Mouse (Mus musculus) embryonic facial prominence, embryonic 13.5 days (tissue): Measurements from ENCODE around the gene AC134908.4. TPM values are rescaled to one million over a fixed set of nuclear protein-coding genes. Genes with fewer than 3 reads are reported as not detected.
A peak's percentile ranks its signal among the peaks of the same experiment; 100 is the strongest.
"Not testable (repeated sequence)": the region's sequence is repeated elsewhere in the genome, so short reads cannot be mapped to it uniquely, and the experiment has no call there.

Source experiments
- ATAC-seq: fragments of 200-750 bp; cut with Nextera tagmentation; 2 replicates; pipeline ENCODE4 v1.8.0; 2017; ENCODE audit warnings: low read depth; ENCODE audit not compliant: insufficient number of reproducible peaks, insufficient read depth, low FRiP score, low TSS enrichment
- H3K27ac ChIP-seq: fragments of 300-500 bp; sonication (generic); 2 replicates; pipeline ENCODE4 v1.5.1; 2015; ENCODE audit warnings: moderate library complexity, mild to moderate bottlenecking, inconsistent platforms
- H3K27me3 ChIP-seq: fragments of 300-500 bp; sonication (generic); 2 replicates; pipeline ENCODE4 v1.6.1; 2015; ENCODE audit warnings: mild to moderate bottlenecking, inconsistent platforms
- H3K36me3 ChIP-seq: fragments of 300-500 bp; sonication (generic); 2 replicates; pipeline ENCODE4 v1.6.1; 2015; ENCODE audit warnings: mild to moderate bottlenecking, inconsistent platforms
- H3K4me1 ChIP-seq: fragments of 300-500 bp; sonication (generic); 2 replicates; pipeline ENCODE4 v1.6.1; 2015; ENCODE audit warnings: inconsistent platforms
- H3K4me2 ChIP-seq: fragments of 300-500 bp; sonication (generic); 2 replicates; pipeline ENCODE4 v1.6.1; 2015; ENCODE audit warnings: moderate library complexity, mild to moderate bottlenecking, inconsistent platforms
- H3K4me3 ChIP-seq: fragments of 300-500 bp; sonication (generic); 2 replicates; pipeline ENCODE4 v1.5.1; 2015; ENCODE audit warnings: mild to moderate bottlenecking, inconsistent platforms
- H3K9ac ChIP-seq: fragments of 300-500 bp; sonication (generic); 2 replicates; pipeline ENCODE4 v1.6.1; 2015; ENCODE audit warnings: mild to moderate bottlenecking, inconsistent platforms
- H3K9me3 ChIP-seq: fragments of 300-500 bp; sonication (generic); 2 replicates; pipeline ENCODE4 v1.6.1; 2016; ENCODE audit warnings: inconsistent platforms
- WGBS: fragments of 180-500 bp; shearing (Covaris S2); methylation state at CpG from one replicate; pipeline ENCODE4 v1.1.7; 2015; ENCODE audit warnings: mixed read lengths; 5-methylcytosine and 5-hydroxymethylcytosine counted together
- polyA plus RNA-seq: library from polyadenylated mRNA; unstranded; fragments of >200 nt; fragmentation: Nextera tagmentation; extraction: Ambion mirVana; gene quantifications from 2 replicates; pipeline ENCODE4 v1.2.1, GENCODE M21; 2015

Gene AC134908.4
- polyA plus RNA-seq, 1 experiment from 2014 or later, result not detected

- Histone ChIP-seq H3K4me3 (no peak overlapping the region), H3K9me3 (no peaks in the 10 kb centered on the region), H3K27ac (no peak overlapping the region), H3K4me2 (no peak overlapping the region), H3K27me3 (no peaks in the 10 kb centered on the region), H3K9ac (no peak overlapping the region), H3K36me3 (no peaks in the 10 kb centered on the region), H3K4me1 (0 out of 2 replicates have a peak, but pooled peaks cover 4% of the 10 kb centered on the region)
- ATAC-seq, result no peak
- 54% methylated on average over 3 of the region's 3 CpGs for WGBS
Observed at GRCm38 (mm10) chr17:25757691-25758090, 37.8 kb downstream of the AC134908.4 start.

- Histone ChIP-seq H3K4me3 (no peak overlapping the region), H3K9ac (no peak overlapping the region), H3K36me3 (no peaks in the 10 kb centered on the region), H3K4me1 (peaks cover 5% of the 10 kb centered on the region), H3K27me3 (no peaks in the 10 kb centered on the region), H3K9me3 (no peaks in the 10 kb centered on the region), H3K4me2 (no peak overlapping the region), H3K27ac (no peak overlapping the region)
- 76% methylated on average over 9 of the region's 9 CpGs for WGBS
- no peak for ATAC-seq
Observed at GRCm38 (mm10) chr17:25756378-25757242, 38.8 kb downstream of the AC134908.4 start.

GRCm38 (mm10) chr17:25755627-25756377, 39.7 kb downstream of the AC134908.4 start:
- ATAC-seq, result no peak
- 24% methylated on average over 4 of the region's 4 CpGs for WGBS

GRCm38 (mm10) chr17:25755086-25755485, 40.4 kb downstream of the AC134908.4 start:
- H3K4me1 ChIP-seq, result peaks cover 12% of the 10 kb centered on the region
- no peaks in the 10 kb centered on the region for H3K27me3 ChIP-seq
- no peak overlapping the region for H3K27ac ChIP-seq
- no peak overlapping the region for H3K4me3 ChIP-seq
- H3K9ac ChIP-seq, result peak overlapping the region; percentile 21; the same call in 1 of the 2 replicates
- no peaks in the 10 kb centered on the region for H3K9me3 ChIP-seq
- H3K36me3 ChIP-seq, result no peaks in the 10 kb centered on the region
- no peak for ATAC-seq
- WGBS, result 77% methylated on average over 4 of the region's 4 CpGs
- no peak overlapping the region for H3K4me2 ChIP-seq

More at GRCm38 (mm10) chr17:25755627-25756377, 39.7 kb downstream of the AC134908.4 start:
- H3K36me3 ChIP-seq, result no peaks in the 10 kb centered on the region
- no peak overlapping the region for H3K9ac ChIP-seq
- no peaks in the 10 kb centered on the region for H3K27me3 ChIP-seq
- no peak overlapping the region for H3K27ac ChIP-seq
- no peak overlapping the region for H3K4me2 ChIP-seq
- peaks cover 12% of the 10 kb centered on the region for H3K4me1 ChIP-seq
- H3K9me3 ChIP-seq, result no peaks in the 10 kb centered on the region
- H3K4me3 ChIP-seq, result no peak overlapping the region

GRCm38 (mm10) chr17:25754241-25754640, 41.2 kb downstream of the AC134908.4 start, which contains the start of gene Msln:
Gene Msln (minus strand): TSS chr17:25754378.
- Histone ChIP-seq H3K4me2 (no peak within 1 kb of the TSS), H3K27me3 (no peaks in the 10 kb centered on the region), H3K36me3 (no peaks in the 10 kb centered on the region), H3K27ac (no peak within 1 kb of the TSS), H3K9ac (peak within 1 kb of the TSS; percentile 21; the same call in 1 of the 2 replicates), H3K4me3 (no peak within 1 kb of the TSS), H3K9me3 (no peaks in the 10 kb centered on the region), H3K4me1 (peaks cover 12% of the 10 kb centered on the region)
- no peak for ATAC-seq
- WGBS, result 83% methylated on average over 9 of the region's 9 CpGs

GRCm38 (mm10) chr17:25751446-25751845, 44.0 kb downstream of the AC134908.4 start:
- no peak overlapping the region for H3K27ac ChIP-seq
- no peak for ATAC-seq
- H3K9ac ChIP-seq, result peak overlapping the region; percentile 54
- no peak overlapping the region for H3K4me2 ChIP-seq
- no peaks in the 10 kb centered on the region for H3K9me3 ChIP-seq
- H3K4me3 ChIP-seq, result no peak overlapping the region
- 37% methylated on average over 5 of the region's 5 CpGs for WGBS
- 0 out of 2 replicates have a peak, but pooled peaks cover 3% of the 10 kb centered on the region for H3K27me3 ChIP-seq
- no peaks in the 10 kb centered on the region for H3K36me3 ChIP-seq
- peaks cover 12% of the 10 kb centered on the region for H3K4me1 ChIP-seq

- H3K4me1 ChIP-seq, result peaks cover 8% of the 10 kb centered on the region
- no peak overlapping the region for H3K9ac ChIP-seq
- no peak overlapping the region for H3K4me3 ChIP-seq
- WGBS, result 77% methylated on average over 6 of the region's 6 CpGs
- H3K27ac ChIP-seq, result no peak overlapping the region
- no peak overlapping the region for H3K4me2 ChIP-seq
- ATAC-seq, result no peak
- 0 out of 2 replicates have a peak, but pooled peaks cover 3% of the 10 kb centered on the region for H3K27me3 ChIP-seq
- H3K36me3 ChIP-seq, result no peaks in the 10 kb centered on the region
- no peaks in the 10 kb centered on the region for H3K9me3 ChIP-seq
Observed at GRCm38 (mm10) chr17:25749314-25749713, 46.1 kb downstream of the AC134908.4 start.

GRCm38 (mm10) chr17:25748238-25748637, 47.2 kb downstream of the AC134908.4 start:
- peaks cover 8% of the 10 kb centered on the region for H3K4me1 ChIP-seq
- H3K9ac ChIP-seq, result no peak overlapping the region
- no peak overlapping the region for H3K4me3 ChIP-seq
- H3K27me3 ChIP-seq, result 0 out of 2 replicates have a peak, but pooled peaks cover 3% of the 10 kb centered on the region
- H3K4me2 ChIP-seq, result no peak overlapping the region
- H3K9me3 ChIP-seq, result no peaks in the 10 kb centered on the region
- H3K27ac ChIP-seq, result no peak overlapping the region
- no peaks in the 10 kb centered on the region for H3K36me3 ChIP-seq
- no peak for ATAC-seq
- 94% methylated on average over 4 of the region's 4 CpGs for WGBS

- Histone ChIP-seq H3K27ac (no peak overlapping the region), H3K4me2 (no peak overlapping the region), H3K9me3 (no peaks in the 10 kb centered on the region), H3K27me3 (0 out of 2 replicates have a peak, but pooled peaks cover 3% of the 10 kb centered on the region), H3K9ac (no peak overlapping the region), H3K4me3 (no peak overlapping the region), H3K36me3 (no peaks in the 10 kb centered on the region), H3K4me1 (no peaks in the 10 kb centered on the region)
- 80% methylated on average over 10 of the region's 10 CpGs for WGBS
- ATAC-seq, result no peak
Observed at GRCm38 (mm10) chr17:25744311-25744710, 51.1 kb downstream of the AC134908.4 start.

- no peak overlapping the region for H3K4me2 ChIP-seq
- H3K27ac ChIP-seq, result no peak overlapping the region
- no peak for ATAC-seq
- no peak overlapping the region for H3K9ac ChIP-seq
- H3K9me3 ChIP-seq, result no peaks in the 10 kb centered on the region
- H3K27me3 ChIP-seq, result 0 out of 2 replicates have a peak, but pooled peaks cover 3% of the 10 kb centered on the region
- WGBS, result 92% methylated on average over 9 of the region's 9 CpGs
- H3K36me3 ChIP-seq, result no peaks in the 10 kb centered on the region
- H3K4me1 ChIP-seq, result no peaks in the 10 kb centered on the region
- H3K4me3 ChIP-seq, result no peak overlapping the region
Observed at GRCm38 (mm10) chr17:25743831-25744230, 51.6 kb downstream of the AC134908.4 start.

- not testable (repeated sequence) for H3K4me3 ChIP-seq, H3K9ac ChIP-seq, H3K9me3 ChIP-seq, H3K36me3 ChIP-seq, H3K27ac ChIP-seq, H3K27me3 ChIP-seq, H3K4me1 ChIP-seq, H3K4me2 ChIP-seq, ATAC-seq
- 71% methylated on average over 12 of the region's 12 CpGs for WGBS
Observed at GRCm38 (mm10) chr17:25741471-25741870, 54.0 kb downstream of the AC134908.4 start.
